11 mouse cellular contexts compared by ENCODE assay signal in genomic region chr7:71456421-71456820, GRCm38 (mm10).
DNase-seq lines count a peak whose midpoint lies in the region; ATAC-seq lines count a peak whose summit lies in the region.
"Had no signal": no experiment of that assay in that cellular context is flagged by ENCODE, and none has a peak within 500 bp of the region (broad histone marks: within the 10 kb centered on the region; RNA-seq: fewer than 3 reads in every experiment).

No protein-coding gene starts in this region.

- no peak overlapping the region for H3K4me3 ChIP-seq in heart, embryonic 11.5 days (ENCODE audit: low read depth, low read length)
- H3K4me3 ChIP-seq in liver, embryonic 15.5 days (replicated peaks) = no peak overlapping the region

- no peak for ATAC-seq in heart, embryonic 11.5 days (replicated peaks; ENCODE audit: insufficient number of reproducible peaks, low FRiP score, low TSS enrichment)
- ATAC-seq in liver, embryonic 15.5 days (ENCODE audit: insufficient read depth) = no peak

- H3K4me1 ChIP-seq in heart, embryonic 11.5 days (ENCODE audit: control insufficient read depth, insufficient read depth, low read length) = peaks cover 2% of the 10 kb centered on the region; the same call in 1 of the 2 replicates
- no peaks in the 10 kb centered on the region for H3K4me1 ChIP-seq in liver, embryonic 15.5 days (replicated peaks)

- no peak for DNase-seq in heart, adult 9 months (ENCODE audit: low spot score in 2 of 2)
- peak; percentile 32 for DNase-seq in kidney, postnatal 10 days
- DNase-seq in kidney, adult 11 months = no peak
- DNase-seq in R1 (ENCODE audit: low read depth, low spot score) = peak; percentile 92
- DNase-seq in testis, postnatal 10 days (ENCODE audit: low spot score) = no peak
- DNase-seq in layer of hippocampus, postnatal 10 days (ENCODE audit: low spot score in 2 of 2) = no peak
- DNase-seq: adrenal gland, postnatal 10 days; gastrocnemius, postnatal 10 days had no signal

- H3K36me3 ChIP-seq in heart, embryonic 11.5 days (ENCODE audit: control insufficient read depth, insufficient read depth, low read length) = no peaks in the 10 kb centered on the region
- no peaks in the 10 kb centered on the region for H3K36me3 ChIP-seq in liver, embryonic 15.5 days (replicated peaks)

- H3K27me3 ChIP-seq in heart, embryonic 11.5 days (ENCODE audit: control insufficient read depth, insufficient read depth, low read length) = no peaks in the 10 kb centered on the region
- no peaks in the 10 kb centered on the region for H3K27me3 ChIP-seq in liver, embryonic 15.5 days

- no peak overlapping the region for H3K4me2 ChIP-seq in heart, embryonic 11.5 days
- H3K4me2 ChIP-seq in liver, embryonic 15.5 days = peak overlapping the region; percentile 21; the same call in 1 of the 2 replicates
- H3K4me2 ChIP-seq: hindbrain, embryonic 14.5 days had no signal

- H3K9ac ChIP-seq in heart, embryonic 11.5 days (ENCODE audit: low read depth, low read length) = no peak overlapping the region
- no peak overlapping the region for H3K9ac ChIP-seq in liver, embryonic 15.5 days
- H3K9ac ChIP-seq: hindbrain, embryonic 14.5 days had no signal

- peak overlapping the region; percentile 35 for H3K27ac ChIP-seq in heart, embryonic 11.5 days (ENCODE audit: low read depth, low read length)
- no peak overlapping the region for H3K27ac ChIP-seq in liver, embryonic 15.5 days (replicated peaks)
- H3K27ac ChIP-seq: hindbrain, embryonic 14.5 days had no signal

- no peaks in the 10 kb centered on the region for H3K9me3 ChIP-seq in heart, embryonic 11.5 days (replicated peaks; ENCODE audit: control insufficient read depth, low read length)
- H3K9me3 ChIP-seq in liver, embryonic 15.5 days (replicated peaks) = no peaks in the 10 kb centered on the region

- WGBS in heart, embryonic 11.5 days (ENCODE audit: insufficient replicate concordance) = 65% methylated on average over 13 of the region's 13 CpGs
- 63% methylated on average over 13 of the region's 13 CpGs for WGBS in liver, embryonic 15.5 days (ENCODE audit: insufficient replicate concordance)

Comparison
In these comparisons a context has a peak if more than half of its experiments do, and no peak if none do; other contexts are left out.
1. DNase-seq: peak in kidney, postnatal 10 days (single experiment) and R1 (single experiment); none in heart, adult 9 months (0 of 2), kidney, adult 11 months (single experiment), testis, postnatal 10 days (single experiment) and layer of hippocampus, postnatal 10 days (0 of 2).